Mouse (Mus musculus) heart, embryonic 11.5 days (tissue): ENCODE measurements around the gene Rpl36al. TPM values are rescaled to one million over a fixed set of nuclear protein-coding genes. Genes with fewer than 3 reads are reported as not detected.

ENCODE experiments used
- microRNA-seq: library from miRNA; unstranded; fragments of <30 nt; microRNA quantifications from one replicate; pipeline ENCODE4, GENCODE M21; 2016; ENCODE audit warnings: borderline number of aligned reads
- polyA plus RNA-seq: library from polyadenylated mRNA; unstranded; fragments of >200 nt; fragmentation: Nextera tagmentation; extraction: Ambion mirVana; gene quantifications from 2 replicates; pipeline ENCODE4 v1.2.1, GENCODE M21; 2014

Gene Rpl36al
- polyA plus RNA-seq, 1 experiment from 2014 or later, result 559 TPM

Small RNA genes lying within 50 kb of the gene (microRNA-seq; reads per million reads assigned to microRNA genes)
- gene Gm47287 (not detected), gene Gm47295 (2.0 reads per million, percentile 25 among the genes with 10 or more reads in this experiment)

Other genes starting within 250 kb of the Rpl36al start
- 1,249 and 1,400 TPM in 2 replicates for gene Rps29, start 24.9 kb downstream of the Rpl36al start, polyA plus RNA-seq
- 17.1 and 20.8 TPM in 2 replicates for gene Lrr1, start 15.3 kb downstream of the Rpl36al start, polyA plus RNA-seq
- 35.3 and 37.3 TPM in 2 replicates for gene Mgat2, start 74 bp upstream of the Rpl36al start, polyA plus RNA-seq
- gene Gm49383, start 13.0 kb upstream of the Rpl36al start, polyA plus RNA-seq, result 19.0 and 20.9 TPM in 2 replicates
- 6.2 and 9.2 TPM in 2 replicates for gene Dnaaf2, start 14.3 kb upstream of the Rpl36al start, polyA plus RNA-seq
- 22.1 and 22.2 TPM in 2 replicates for gene Gm49384, start 20.2 kb upstream of the Rpl36al start, polyA plus RNA-seq
- 20.7 and 22.2 TPM in 2 replicates for gene Pole2, start 44.1 kb upstream of the Rpl36al start, polyA plus RNA-seq
- 7.7 and 8.9 TPM in 2 replicates for gene Klhdc1, start 57.1 kb upstream of the Rpl36al start, polyA plus RNA-seq
- 151 and 157 TPM in 2 replicates for gene Klhdc2, start 112.6 kb upstream of the Rpl36al start, polyA plus RNA-seq
- 62.1 and 69.9 TPM in 2 replicates for gene Nemf, start 173.1 kb upstream of the Rpl36al start, polyA plus RNA-seq
- gene Arf6, start 188.1 kb upstream of the Rpl36al start, polyA plus RNA-seq, result 38.0 and 41.6 TPM in 2 replicates
- gene Gm9887, start 188.4 kb upstream of the Rpl36al start, polyA plus RNA-seq, result 1.3 and 1.5 TPM in 2 replicates